Mouse (Mus musculus): Measurements from ENCODE around the gene Resf1.
A peak's percentile ranks its signal among the peaks of the same experiment; 100 is the strongest.
"Not testable (repeated sequence)": the region's sequence is repeated elsewhere in the genome, so short reads cannot be mapped to it uniquely, and the experiment has no call there.

Gene Resf1

DNA sequence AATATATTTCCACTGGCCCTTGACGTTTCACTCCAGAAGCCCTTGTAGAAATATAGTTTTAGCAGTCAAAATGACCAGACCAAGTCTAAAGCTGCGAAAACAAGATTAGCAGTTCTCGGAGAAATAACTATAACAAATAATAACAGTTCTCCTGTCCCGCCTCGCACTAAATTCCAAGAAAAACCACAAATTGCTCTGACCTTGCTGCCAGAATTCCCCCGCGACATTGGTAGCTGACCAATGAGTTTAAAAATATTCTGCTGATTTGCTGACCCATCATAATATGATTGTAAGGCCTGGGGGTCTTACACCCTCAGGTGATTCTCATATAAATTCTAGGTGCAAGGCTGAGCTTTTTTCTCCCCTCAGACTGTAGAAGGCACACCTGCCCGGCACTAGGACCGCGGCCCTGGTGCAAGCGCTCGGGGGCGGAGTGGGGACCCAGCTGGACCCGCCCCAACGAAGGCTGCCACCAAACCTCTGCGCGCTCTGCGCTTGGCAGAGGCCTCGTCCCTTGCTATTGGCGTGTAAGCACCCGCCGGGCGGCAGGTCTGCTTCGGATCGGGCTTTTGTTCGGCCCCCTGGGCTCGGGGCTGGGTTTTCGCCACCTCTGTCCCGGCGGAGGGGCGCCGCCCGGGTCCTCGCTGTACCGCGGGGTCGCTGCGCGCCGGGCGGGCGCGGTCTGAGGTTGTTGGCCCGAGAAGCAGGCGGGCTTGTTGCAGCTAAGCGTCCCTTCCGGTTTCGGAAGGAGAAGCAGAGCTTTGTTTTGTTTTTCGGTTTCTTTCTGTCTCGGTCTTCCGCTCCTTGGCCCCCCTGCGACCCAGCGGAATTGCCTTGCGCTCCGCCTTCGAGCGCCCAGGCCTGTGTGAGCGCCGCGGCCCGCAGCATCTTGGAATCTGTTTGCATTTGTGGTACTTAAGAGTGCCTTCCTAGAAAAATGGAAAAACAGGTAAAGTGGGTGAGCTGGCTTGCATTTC is at the start of gene Resf1:
Gene Resf1 (plus strand): TSS at position 459 of the 977 bp plus-strand sequence.
- DNase-seq: peak; percentile 90 to 96

DNA sequence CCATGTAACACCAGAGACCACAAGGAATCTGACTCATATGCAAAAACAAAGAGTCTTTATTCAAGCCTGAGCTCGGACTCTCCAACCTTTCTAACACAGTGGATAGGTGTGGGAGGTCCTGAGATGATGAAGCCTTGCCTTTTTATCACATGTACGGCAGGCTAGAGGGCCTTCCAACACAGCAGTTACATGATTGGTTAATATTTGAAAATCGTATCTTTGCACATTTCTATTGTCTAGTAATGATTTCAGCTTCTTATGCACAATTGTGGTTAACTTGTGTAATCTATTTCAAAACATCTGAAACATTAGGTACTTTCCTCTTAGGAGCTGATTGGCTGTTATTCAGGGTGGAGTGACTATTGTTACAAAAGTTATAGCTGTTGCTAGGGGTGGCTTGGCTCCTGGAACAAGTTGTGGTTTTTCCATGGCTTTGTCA is 48.4 kb upstream of the Resf1 start:
- DNase-seq: no peak

DNA sequence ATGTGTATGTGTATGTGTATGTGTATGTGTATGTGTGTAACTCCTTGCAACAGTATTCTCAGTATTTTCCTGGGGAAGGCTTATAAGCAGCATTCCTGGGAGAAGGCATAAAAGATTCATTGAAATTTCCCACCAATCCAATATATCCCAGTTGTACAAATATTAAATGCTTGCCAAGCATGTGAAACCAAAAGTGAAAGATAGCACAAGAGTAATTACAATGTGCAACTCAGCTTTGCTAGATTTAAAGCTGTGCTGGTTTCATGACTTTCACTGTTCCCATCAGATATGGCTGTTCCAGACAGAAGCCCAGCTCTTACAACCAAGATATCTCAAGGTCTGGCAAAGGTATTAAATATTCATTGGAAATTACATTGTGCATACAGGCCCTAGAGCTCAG is 41.3 kb upstream of the Resf1 start:
- no peak for DNase-seq

- DNase-seq: no peak
Observed at GRCm38 (mm10) chr6:149278248-149278731, 30.9 kb upstream of the Resf1 start.

DNA sequence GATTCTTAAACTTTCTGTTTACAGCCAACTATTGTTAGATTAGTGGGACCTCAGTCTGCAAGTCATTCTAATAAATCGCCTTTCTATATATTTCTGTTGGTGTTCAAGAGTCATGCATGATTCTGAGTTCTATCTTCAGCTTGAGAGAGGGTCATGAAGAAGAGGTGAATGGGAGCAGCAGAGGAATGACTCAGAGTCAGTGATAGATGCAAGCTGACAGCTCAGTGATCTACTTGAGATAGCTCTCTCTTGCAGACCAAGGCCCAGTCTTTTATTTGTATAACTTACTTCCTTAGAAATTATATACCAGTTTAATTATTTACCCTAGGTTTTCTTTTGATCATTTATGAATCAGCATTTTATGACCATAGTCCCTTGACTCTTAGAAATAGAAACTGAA is 30.3 kb upstream of the Resf1 start:
- DNase-seq: no peak

DNA sequence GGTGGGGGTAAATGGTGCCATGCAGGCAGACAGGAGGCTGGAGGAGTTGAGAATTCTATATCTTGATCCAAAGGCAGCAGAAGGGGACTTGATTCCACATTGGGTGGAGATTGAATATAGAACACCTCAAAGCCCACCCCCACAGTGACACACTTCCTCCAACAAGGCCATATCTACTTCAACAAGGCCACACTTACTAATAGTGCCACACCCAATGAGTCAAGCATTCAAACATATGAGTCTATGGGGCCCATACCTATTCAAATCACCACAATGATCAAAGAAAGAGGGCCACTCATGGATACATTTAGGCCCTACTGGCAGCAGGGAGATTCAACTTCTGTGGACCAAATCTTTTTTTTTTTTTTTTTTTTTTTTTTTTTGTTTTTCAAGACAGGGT is 28.7 kb upstream of the Resf1 start:
- no peak for DNase-seq

- DNase-seq: not testable (repeated sequence)
Observed at GRCm38 (mm10) chr6:149288190-149288589, 21.0 kb upstream of the Resf1 start.

GRCm38 (mm10) chr6:149303231-149303630 is 6.0 kb upstream of the Resf1 start:
- DNase-seq: not testable (repeated sequence)

DNA sequence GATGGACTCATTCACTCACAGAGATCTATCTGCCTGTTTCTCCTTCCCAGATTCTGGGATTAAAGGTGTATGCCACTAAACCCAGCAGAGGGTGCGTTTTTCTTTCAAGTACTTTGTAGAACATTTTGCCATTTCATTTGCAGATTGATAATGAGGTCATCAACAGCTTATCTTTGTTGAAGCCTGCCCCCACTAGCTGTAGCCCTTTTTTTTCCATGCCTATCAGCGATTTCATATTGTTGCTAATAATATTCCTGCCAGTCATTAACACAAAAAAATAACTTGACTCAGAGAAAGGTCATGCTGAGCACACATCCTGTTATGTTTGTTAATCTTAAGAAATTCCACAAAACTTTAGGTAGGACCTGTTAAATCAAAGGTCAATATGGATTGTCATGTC is 2.1 kb upstream of the Resf1 start:
- DNase-seq: no peak

GRCm38 (mm10) chr6:149307801-149308200 is 1.4 kb upstream of the Resf1 start:
- no peak for DNase-seq

DNA sequence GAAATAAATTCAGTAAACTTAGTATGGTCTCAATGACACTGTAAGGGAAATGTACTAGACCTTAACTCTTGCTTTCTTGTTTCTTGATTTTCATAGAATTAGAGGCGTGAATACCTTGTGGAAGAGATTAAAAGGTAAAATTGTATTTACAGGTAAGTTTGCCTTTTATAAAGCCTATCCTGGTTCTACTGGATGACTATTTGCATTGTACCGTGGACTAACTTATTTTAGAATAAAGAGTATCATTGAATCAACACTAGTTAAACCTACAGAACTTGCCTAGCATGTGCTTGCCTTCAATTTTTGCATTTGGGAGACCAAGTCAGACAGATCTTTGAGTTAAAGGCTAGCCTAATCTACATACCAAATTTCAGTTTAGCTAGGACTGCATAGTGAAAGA is 1.0 kb downstream of the Resf1 start:
- DNase-seq: no peak

DNA sequence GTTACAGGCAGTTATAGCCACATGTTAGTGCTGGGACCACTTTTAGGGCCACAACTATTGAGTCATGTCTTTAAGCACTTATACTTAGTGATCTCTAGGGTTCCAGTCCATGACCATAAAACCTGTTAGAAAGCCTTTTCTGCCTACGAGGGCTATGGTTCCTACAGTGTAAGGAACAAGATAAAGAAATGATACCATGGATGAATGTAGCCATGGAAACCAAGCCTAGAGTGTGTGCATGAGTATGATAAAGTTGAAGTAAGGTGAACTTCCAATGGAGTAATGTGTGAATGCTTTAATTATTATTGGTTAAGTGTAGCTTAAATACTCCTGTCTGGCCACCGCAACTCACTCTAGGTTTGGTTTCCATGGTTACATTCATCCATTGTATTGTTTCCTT is 1.8 kb downstream of the Resf1 start:
- DNase-seq: no peak

GRCm38 (mm10) chr6:149311778-149312177 is 2.6 kb downstream of the Resf1 start:
- no peak for DNase-seq

GRCm38 (mm10) chr6:149312221-149312620 is 3.0 kb downstream of the Resf1 start:
- DNase-seq: no peak

DNA sequence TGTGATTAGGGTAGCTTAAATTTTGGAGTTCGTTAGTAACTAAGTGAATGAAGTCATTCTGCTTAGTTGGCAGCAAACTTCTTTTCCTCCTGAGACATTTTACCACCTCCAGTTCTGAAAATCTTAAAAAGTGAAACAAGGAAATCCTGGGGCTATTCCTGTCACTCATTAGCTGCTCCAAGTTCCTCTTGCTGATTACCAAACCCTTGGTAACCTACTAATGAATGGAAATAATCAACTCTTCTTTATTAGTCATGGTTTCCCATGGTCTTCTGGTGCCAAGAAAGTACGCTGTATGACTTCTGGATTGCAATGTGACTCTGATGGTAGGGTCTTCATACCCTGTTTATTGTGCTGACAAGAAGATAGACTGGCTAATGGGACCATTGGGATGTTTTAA is 5.7 kb downstream of the Resf1 start:
- DNase-seq: no peak

DNA sequence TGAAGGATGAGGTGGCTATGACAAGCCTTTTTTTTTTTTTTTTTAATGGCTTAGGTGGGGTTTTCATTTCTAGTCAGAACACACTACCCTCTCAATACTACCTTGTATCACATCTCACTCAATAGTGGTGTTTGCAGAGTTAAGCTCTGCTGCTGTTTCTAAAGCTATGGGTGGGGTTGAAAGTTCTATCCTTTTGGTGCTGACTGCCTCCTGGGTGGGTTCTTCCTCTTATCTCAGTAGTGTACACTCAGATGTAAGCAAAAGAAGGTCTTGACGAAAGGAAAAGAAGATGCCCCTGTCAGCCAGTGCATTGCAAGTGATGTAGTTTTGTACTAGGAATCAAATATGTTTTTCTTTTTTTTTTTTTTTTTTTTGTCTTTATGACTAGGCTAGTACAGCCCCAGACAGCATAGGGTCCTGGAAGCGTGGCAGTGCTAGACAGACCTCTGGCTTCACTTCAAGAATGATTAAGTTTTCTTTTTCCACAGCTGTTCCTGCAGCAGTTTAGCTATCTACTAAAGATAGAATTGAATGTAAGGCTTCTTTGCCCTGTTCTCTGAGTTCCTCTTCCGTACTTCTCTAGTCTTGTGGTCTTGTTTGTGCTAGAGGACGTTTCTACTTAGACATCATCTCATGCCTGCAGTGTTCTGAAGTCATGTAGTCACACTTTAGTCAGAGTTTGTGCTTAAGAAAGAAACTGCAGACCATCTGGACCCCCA is 14.5 kb downstream of the Resf1 start:
- DNase-seq: no peak

DNA sequence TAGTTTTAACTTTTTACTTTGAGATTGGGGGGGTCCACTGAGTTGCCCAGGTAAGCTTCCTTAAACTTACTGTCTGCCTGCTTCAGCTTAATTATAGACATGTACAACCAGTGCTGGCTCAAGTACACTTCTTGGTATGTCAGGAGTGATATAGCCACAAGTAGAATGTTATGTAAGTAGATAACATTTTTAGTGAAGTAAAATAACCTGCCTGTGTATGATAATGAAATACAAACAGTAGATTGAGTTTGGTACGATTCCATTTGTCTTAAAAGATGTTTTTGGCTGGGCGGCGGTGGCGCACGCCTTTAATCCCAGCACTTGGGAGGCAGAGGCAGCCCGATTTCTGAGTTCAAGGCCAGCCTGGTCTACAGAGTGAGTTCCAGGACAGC is 15.0 kb downstream of the Resf1 start:
- no peak for DNase-seq

GRCm38 (mm10) chr6:149329071-149329470 is 19.9 kb downstream of the Resf1 start:
- DNase-seq: no peak

- DNase-seq: no peak
Observed at GRCm38 (mm10) chr6:149330332-149330731, 21.1 kb downstream of the Resf1 start.

GRCm38 (mm10) chr6:149333036-149333435 is 23.8 kb downstream of the Resf1 start:
- peak in 1 of 2 experiments; percentile 47 for DNase-seq

- no peak for DNase-seq
Observed at GRCm38 (mm10) chr6:149337990-149338389, 28.8 kb downstream of the Resf1 start.

DNA sequence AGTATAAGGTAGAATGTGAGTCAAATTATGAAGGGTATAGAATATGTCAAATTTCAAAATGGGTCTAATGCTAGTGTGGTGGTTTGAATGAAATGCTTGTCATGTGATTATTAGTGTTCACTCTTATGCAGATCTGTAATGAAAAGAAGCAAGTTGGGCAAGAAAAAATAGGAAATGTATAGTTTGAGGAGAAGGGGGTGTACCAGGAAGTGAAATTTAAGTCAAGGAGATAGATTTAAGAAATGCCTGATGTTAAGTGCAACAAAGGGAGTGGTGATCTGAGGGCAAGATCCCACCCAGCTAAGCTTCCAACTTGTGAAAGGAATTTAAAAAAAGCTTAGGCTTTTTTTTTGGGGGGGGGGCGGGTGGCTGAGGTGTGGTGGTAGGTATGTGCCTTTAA is 29.4 kb downstream of the Resf1 start:
- DNase-seq: no peak

GRCm38 (mm10) chr6:149343802-149344201 is 34.6 kb downstream of the Resf1 start:
- peak; percentile 80 to 92 for DNase-seq

DNA sequence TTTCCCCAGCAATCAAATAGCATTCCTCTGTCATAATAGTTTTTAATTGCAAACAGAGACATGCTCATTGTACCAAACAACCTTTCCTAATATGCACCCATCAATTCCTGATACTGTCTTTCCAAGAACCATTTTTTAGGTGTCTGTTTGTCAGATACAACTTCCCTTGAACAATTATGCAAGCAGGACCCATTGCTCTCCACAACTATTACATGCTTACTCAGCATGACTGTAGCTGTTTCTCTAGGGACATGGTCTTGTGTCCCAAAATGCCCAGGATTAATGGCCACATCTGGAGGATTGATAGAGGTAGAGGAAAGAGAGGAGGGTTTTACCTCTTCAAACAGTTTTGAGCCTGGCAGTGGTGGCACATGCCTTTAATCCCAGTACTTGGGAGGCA is 35.2 kb downstream of the Resf1 start:
- DNase-seq: no peak

Data from kidney, postnatal 25 days (tissue).